Mouse (Mus musculus): ENCODE measurements around the gene Rai2.
A peak's percentile ranks its signal among the peaks of the same experiment; 100 is the strongest.

Gene Rai2

DNA sequence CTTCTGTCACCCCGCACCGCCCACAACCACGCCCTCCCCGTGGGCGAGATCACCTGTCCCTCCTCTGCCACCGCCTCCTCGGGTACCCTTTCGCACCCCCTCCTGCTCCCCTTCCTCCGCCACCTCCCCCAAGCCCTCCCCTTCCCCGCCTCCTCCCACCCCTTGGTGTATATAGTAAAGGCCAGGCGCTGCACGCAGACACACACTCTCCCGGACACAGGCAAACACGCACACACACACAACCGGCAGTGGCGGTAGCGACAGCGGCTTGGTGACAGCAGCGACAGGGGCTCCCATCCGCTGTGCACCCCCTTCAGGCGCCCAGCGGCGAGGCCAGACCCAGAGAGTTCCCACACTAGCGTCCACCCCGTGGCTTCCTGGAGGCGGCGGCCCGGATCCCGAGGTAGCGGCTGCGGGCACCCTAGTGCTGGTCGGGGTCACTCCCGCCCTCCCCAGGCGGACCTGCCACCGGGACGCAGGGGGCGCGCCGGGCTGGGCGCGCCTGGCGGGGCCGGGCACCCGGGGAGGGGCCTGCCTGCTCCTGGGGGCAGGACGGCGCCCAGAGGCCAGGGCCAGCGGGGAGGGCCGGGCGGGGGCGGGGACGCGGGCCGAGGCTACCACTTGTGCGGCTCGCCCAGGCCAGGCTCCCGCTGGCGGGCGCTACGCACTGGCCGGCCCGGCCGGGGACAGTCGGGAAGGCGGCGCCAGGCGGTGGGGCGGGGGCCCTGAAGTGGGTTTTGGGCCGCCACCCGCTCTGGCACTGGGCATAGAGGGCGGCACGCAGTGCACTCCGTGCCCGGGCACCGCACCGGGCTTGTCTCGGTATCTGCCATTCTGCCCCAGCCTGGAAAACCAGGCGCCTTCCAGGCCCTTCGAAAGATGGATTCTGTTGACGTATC, at the start of gene Rai2:
Gene Rai2 (plus strand): TSS at position 205 of the 899 bp plus-strand sequence.
- DNase-seq (ENCODE audit: low read depth, low spot score), result no peak

DNA sequence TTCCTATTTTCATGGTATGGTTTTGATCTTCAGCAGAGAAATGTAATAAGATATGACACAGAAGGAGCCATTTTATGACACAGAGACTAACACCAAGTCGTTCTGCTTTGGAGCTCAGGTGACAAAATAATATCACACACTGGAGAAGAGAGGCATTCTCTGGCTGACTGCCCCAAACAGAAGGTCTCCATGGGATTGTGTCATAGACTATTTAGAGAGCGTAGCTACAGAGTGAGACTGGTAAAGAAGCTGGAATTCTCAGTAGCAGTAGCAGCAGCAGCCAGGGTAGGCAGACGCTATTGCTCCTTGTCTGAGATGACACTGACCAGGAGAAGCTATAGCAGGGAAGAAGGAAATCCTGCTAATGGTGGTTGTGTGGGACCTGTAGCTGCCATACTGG, 27.5 kb upstream of the Rai2 start:
- no peak for DNase-seq (ENCODE audit: low read depth, low spot score)

DNA sequence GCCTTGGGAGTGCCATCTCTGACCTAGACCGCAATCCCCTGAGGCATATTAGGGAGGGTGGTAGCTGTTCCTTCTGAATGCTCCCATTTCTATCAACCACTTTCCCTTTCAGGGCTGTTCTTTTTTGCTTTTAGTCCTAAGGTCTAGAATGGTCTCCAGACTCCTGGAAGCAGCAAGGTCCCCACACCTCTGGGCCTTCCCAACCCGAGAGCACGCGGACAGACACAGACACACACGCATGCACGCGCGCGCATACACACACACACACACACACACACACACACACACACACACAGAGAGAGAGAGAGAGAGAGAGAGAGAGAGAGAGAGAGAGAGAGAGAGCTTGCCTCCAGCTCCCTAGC, 385 bp upstream of the Rai2 start:
- no peak for DNase-seq (ENCODE audit: low read depth, low spot score)

DNA sequence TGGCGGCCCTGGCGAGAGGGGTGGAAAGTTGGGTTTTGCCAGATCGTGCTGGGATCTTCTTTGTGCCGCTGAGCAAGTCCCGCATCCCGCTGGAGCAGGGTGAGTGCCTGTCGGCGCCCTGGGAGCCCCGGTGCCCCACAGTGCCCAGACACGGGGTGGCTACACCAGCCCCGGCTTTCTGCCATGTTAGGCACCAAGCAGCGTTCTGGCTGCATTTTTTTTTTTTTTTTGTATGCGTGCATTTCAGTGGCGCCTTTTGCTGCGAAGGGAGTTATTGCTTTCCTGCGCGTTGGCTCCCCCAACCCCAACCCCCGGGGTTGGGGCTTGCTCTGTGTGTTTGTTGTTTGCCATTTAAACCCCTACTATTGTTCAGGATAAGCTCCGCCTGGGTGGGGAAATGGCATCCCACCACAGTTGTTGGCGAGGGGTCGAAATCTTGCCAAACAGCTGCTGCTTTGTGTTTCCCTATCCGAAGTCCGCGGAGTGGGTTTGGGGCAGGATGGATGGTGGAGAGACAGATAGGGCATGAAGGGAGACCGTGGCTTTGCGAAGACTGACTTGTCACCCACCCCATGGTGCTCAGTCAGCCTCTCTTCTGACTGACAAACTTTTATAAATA, 1.0 kb downstream of the Rai2 start:
- no peak for DNase-seq (ENCODE audit: low read depth, low spot score)

- no peak for DNase-seq (ENCODE audit: low read depth, low spot score)
Measured at GRCm38 (mm10) chrX:161718548-161718947, 1.7 kb downstream of the Rai2 start.

DNA sequence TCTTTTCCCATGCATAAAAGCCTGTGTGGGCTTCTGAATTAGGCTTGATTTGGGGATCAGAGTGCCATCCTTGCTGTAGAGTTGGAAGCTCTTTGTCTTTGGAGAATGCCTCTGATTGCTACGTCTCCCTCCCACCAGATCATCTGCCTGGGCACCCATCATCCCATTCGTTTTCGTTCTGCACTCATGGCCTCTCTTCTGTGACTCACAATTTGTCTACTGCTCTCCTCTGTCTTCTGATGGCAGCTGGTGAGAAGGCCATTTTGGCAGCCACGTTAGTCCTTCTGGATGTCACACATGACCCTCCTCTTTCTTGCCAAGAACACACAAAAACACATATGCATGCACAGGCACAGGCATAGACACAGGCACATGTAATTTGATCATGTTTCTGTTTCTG, 4.2 kb downstream of the Rai2 start:
- DNase-seq (ENCODE audit: low read depth, low spot score), result no peak

GRCm38 (mm10) chrX:161723391-161723808, 6.5 kb downstream of the Rai2 start:
- DNase-seq (ENCODE audit: low read depth, low spot score), result no peak

DNA sequence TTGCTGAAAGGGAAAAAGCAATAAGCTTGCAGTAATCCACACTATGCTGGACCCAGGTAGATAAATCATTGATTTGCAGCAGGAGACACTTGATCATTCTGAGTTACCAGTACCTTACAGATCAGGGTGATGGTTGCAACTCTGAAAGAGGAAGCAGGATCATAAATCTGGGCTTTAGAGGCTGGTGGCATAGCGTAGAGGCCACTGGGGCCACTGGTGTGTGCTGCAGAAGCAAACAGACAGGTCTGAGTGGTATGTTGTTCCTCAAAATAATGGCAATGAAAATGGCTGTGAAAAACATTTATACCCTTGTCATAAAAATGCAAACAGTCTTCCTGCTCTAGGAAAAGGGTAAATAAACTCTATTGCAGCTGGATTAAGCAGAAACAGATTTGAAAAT, 9.4 kb downstream of the Rai2 start:
- no peak for DNase-seq (ENCODE audit: low read depth, low spot score)

GRCm38 (mm10) chrX:161728507-161728906, 11.6 kb downstream of the Rai2 start:
- no peak for DNase-seq (ENCODE audit: low read depth, low spot score)

GRCm38 (mm10) chrX:161730026-161730425, 13.2 kb downstream of the Rai2 start:
- DNase-seq (ENCODE audit: low read depth, low spot score), result no peak

GRCm38 (mm10) chrX:161731859-161732258, 15.0 kb downstream of the Rai2 start:
- DNase-seq (ENCODE audit: low read depth, low spot score), result no peak

GRCm38 (mm10) chrX:161733581-161734309, 16.9 kb downstream of the Rai2 start:
- no peak for DNase-seq (ENCODE audit: low read depth, low spot score)

DNA sequence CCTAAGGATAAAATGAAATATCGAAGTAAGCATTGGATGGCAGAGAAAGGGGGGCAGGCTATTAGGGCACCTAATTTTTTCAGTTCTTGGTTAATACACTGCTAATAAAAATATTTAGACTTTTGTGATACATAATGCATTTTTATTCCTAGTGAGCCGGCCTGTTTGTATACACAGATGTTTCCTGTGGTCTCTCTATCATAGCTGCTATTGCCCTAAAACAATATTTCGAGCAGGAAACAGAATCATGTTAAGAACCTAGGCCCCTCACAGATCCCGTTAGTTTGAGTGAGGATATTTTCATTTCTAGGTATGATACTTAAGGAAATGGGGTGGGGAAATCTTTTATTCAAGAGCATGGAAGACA, 17.4 kb downstream of the Rai2 start:
- DNase-seq (ENCODE audit: low read depth, low spot score), result no peak

GRCm38 (mm10) chrX:161739374-161739773, 22.5 kb downstream of the Rai2 start:
- no peak for DNase-seq (ENCODE audit: low read depth, low spot score)

DNA sequence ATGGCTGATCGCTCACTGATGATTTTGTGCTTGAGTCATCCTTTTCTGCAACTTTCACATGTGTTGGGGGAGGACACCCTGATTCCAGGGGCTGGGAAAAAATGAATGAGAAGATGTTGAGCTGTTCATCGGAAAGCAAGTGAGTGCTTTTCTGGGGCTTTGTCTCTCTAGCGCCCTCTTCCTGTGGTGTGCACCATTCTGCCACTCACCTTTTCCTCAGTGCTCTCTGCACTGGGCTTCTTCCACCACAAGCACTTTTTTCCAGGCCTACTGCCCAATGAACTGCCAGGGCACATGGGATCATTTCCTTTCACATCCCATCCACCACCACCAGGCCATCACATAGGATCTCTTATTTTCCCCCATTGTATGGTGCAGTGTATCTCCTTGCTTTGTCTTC, 26.2 kb downstream of the Rai2 start:
- peak; percentile 1 for DNase-seq (ENCODE audit: low read depth, low spot score)

- no peak for DNase-seq (ENCODE audit: low read depth, low spot score)
Measured at GRCm38 (mm10) chrX:161745296-161745695, 28.4 kb downstream of the Rai2 start.

DNA sequence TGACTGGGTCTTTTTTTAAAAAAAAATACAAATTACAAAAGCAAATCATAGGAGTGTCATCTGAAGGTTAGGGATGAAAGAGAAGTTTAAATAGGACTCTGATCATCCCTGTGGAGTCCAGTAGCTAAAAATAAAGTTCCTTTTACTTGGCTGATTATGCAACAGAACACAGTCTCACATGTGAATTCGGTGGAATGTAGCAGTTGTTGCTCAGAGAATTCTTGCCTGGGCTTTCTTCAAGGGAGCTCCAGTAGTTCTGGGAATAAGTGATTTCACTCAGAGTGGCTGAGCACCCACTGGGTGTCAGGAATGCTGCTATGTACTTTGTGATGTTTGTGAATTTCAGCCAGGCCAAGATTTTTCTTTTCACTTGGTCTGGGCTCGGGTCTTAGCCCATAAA, 30.5 kb downstream of the Rai2 start:
- no peak for DNase-seq (ENCODE audit: low read depth, low spot score)

GRCm38 (mm10) chrX:161753514-161753913, 36.6 kb downstream of the Rai2 start:
- DNase-seq (ENCODE audit: low read depth, low spot score), result no peak

GRCm38 (mm10) chrX:161776321-161776962, 59.6 kb downstream of the Rai2 start:
- no peak for DNase-seq (ENCODE audit: low read depth, low spot score)

- DNase-seq (ENCODE audit: low read depth, low spot score), result no peak
Measured at GRCm38 (mm10) chrX:161780321-161781034, 63.6 kb downstream of the Rai2 start.

DNA sequence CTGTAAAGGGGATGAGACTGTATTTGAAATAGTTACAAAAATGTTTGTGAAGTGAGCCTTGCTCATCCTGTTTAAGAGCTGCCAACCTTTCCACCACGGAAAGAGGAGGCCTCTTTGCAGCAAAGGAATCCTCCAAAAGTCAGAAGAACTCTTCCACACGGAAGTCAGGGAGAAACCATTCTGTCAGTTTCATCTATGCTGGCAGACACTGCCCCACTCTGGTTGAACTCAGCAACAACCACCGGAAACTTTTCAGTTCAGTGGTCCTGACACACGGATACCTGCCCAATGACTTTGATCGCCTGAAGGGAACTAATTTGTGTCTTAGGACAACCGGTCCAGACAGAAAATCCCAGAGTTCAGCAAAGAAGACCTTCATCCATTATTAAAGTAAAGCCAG, 73.3 kb downstream of the Rai2 start:
- peak; percentile 5 for DNase-seq (ENCODE audit: low read depth, low spot score)

Measured in ES-CJ7 (cell line).